Mouse (Mus musculus) embryonic fibroblast, embryonic 13.5 days (primary cell): ENCODE measurements at regions not wholly inside any gene's neighbourhood (a gene's known extent, or its start where the extent isn't known, plus 50 kb on each side); places are given as distances from the start of the nearest gene placed in this dataset.

Experiments
- H3K27ac ChIP-seq: 2 replicates; pipeline ENCODE4 v1.5.1; 2012; ENCODE audit warnings: low read length, control low read depth, inconsistent platforms; ENCODE audit not compliant: insufficient read depth
- H3K4me1 ChIP-seq: 2 replicates; pipeline ENCODE4 v1.6.1; 2011; ENCODE audit warnings: low read length; ENCODE audit not compliant: control insufficient read depth, insufficient read depth
- H3K4me3 ChIP-seq: 2 replicates; pipeline ENCODE4 v1.5.1; 2011; ENCODE audit warnings: mild to moderate bottlenecking, control low read depth, low read length; ENCODE audit not compliant: insufficient read depth
- CTCF ChIP-seq: IDR thresholded peaks from 2 replicates; pipeline ENCODE4 v1.5.1; 2011; ENCODE audit warnings: mild to moderate bottlenecking, control low read depth, low read length, moderate library complexity, borderline replicate concordance; ENCODE audit not compliant: insufficient read depth
- POLR2A ChIP-seq: IDR thresholded peaks from 2 replicates; pipeline ENCODE4 v1.6.1; 2011; ENCODE audit warnings: low read depth, mild to moderate bottlenecking, control low read depth, low read length, moderate library complexity

DNA sequence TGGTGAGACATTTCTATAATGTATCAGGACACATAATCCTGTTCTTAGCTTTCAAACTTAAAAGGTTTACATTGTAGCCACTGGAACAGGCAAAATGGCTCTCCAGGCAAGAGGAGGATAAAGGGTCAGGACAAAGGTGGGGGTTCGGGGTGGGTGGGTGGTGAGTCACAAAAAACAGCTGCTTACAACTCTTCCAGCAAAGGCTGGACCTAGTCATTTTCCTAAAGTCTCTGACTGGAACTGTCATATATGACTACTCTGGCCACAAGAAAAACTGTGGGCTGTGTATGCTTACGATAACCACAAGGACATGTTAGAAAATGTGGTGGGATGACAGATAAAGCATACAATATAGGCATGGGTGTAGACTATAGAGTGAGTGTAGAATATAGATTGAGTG, 163.6 kb upstream of the Dapk1 start:
- TF ChIP-seq CTCF (no peak), POLR2A (no peak)
- Histone ChIP-seq H3K27ac (no peak overlapping the region), H3K4me1 (peaks cover 5% of the 10 kb centered on the region), H3K4me3 (no peak overlapping the region)

DNA sequence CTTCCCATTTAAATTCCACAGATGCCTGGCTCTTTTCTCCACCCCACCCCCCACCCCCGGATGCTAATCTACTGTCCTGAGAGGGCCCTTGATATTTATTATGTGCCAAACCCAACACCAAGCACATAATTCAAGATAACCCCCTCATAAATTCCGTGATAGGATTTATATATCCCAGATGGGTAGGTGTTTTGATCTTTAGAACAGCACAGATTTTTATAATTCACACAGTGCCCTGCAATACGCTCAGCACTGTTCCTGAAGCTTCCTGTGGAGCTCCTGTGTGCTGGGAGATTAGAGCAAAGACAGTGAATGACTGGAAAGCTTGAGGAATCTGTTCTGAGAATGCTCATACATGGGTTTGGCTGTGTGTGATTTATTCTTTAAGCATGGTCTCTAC, 161.2 kb upstream of the Dapk1 start:
- TF ChIP-seq POLR2A, result no peak
- no peak for TF ChIP-seq CTCF
- no peak overlapping the region; the same call in 1 of the 2 replicates for H3K27ac ChIP-seq
- peaks cover 5% of the 10 kb centered on the region; the same call in 1 of the 2 replicates for H3K4me1 ChIP-seq
- H3K4me3 ChIP-seq, result no peak overlapping the region

DNA sequence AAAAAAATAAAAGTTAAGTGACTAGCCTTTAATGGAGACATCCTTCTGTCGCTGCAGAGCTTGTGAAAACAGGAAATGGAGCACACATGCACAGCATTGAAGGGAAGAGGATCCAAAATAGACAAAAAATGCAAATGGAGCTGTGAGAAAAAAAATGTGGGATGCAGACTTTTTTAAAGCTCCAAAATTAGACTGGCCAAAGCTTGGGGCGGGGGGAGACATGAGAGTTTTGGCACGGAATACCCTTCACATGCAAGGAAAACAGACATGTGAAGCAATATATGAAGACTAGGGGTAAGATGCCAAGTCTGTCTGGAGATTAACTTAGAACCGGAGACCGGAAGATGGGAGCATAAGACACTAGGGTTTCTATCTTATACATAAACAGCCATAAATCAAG, 156.6 kb upstream of the Dapk1 start:
- TF ChIP-seq CTCF (no peak), POLR2A (no peak)
- Histone ChIP-seq H3K4me1 (peaks cover 3% of the 10 kb centered on the region; the same call in 1 of the 2 replicates), H3K4me3 (no peak overlapping the region), H3K27ac (0 out of 2 replicates have a peak overlapping the region, but pooled peaks have one; percentile 25)

DNA sequence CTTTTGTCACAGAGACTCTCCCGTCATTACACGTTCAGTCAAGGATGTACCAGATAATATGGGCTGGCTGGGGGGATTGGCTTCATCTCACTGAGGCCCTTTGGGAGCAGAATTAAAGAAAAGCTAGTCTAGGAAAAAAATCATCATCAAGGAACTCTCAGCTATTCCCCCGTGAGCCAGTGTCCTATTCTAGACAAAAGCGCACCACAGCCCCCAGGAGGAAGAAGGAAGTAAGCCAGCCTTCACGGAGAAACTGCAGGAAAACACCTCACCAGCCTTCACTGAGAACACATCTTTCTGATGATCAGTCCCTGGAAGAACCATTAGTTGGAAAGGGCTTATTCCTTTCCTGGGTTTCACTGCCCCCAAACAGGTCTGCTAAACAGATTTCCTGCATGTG, 154.8 kb upstream of the Dapk1 start:
- no peak overlapping the region for H3K4me3 ChIP-seq
- no peak for TF ChIP-seq CTCF
- no peak for TF ChIP-seq POLR2A
- no peak overlapping the region for H3K27ac ChIP-seq
- H3K4me1 ChIP-seq, result no peaks in the 10 kb centered on the region; the same call in 1 of the 2 replicates

DNA sequence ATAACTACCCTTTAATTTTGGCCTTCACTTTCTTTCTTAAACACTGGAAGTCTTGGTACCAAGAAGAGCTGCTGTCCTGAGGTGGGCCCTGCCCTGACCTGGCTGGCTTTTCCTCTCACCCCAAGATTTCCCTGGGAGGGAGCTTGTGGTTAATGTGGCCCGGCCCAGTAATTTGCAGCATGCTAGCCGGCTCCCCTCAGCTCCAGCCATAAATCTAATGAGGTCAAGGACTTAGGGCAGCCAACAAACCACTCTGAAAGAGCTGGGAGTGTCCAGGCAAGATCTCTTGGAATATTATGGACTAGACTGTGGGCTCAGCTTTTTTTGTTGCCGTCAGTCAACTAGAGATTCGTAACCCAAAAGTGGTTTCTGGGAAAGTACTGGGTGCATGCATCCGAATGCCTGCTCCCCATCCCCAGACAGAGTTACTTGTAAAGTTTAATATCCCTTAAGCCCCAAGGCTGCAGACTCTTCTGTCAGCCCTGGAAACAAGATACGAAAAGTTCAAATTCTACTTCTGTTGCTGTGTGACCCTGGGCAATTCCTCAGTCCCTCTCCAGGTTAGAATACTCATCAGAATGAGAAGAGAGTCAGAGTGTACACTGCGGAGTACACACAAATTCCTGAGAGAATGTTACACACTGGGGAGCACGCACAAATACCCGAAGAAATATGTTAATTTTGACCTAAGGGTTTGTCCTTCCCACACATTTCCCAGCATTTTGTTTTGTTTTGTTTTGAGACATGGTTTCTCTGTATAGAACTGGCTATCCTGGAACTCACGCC, 150.8 kb upstream of the Dapk1 start:
- H3K27ac ChIP-seq, result no peak overlapping the region
- no peak overlapping the region for H3K4me3 ChIP-seq
- no peak for TF ChIP-seq POLR2A
- no peak for TF ChIP-seq CTCF
- H3K4me1 ChIP-seq, result peaks cover 14% of the 10 kb centered on the region

DNA sequence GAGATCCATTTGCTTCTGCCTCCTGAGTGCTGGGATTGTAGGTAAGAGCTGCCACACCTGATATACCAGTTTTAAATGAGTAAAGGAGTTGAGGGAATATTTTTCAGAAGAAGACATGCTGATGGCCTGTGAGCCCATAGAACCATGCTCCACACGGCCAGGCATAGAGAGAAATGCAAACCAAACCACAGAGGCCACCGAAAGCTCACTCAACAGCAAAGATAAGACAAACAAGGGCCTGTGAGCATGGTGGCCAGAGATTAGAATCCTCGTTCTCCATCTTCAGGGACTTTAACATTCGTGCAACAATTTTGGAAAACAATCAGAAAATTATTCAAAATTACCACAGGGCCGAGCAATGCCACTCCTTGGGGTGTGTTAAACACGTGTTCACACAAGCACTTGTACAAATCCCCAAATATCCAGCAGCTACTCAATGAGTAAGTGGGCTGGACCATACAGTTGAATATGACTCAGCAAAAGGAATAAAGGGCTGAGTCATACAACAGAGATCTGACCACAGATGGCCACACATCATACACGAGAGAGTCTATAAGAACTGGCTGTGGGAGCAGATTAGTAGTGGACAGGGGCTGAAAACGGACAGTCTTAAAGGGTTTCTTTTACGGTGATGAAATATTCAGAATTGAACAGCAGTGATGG, 147.8 kb upstream of the Dapk1 start:
- Histone ChIP-seq H3K27ac (peak overlapping the region; percentile 90), H3K4me3 (no peak overlapping the region), H3K4me1 (peaks cover 25% of the 10 kb centered on the region)
- TF ChIP-seq CTCF (no peak), POLR2A (no peak)

DNA sequence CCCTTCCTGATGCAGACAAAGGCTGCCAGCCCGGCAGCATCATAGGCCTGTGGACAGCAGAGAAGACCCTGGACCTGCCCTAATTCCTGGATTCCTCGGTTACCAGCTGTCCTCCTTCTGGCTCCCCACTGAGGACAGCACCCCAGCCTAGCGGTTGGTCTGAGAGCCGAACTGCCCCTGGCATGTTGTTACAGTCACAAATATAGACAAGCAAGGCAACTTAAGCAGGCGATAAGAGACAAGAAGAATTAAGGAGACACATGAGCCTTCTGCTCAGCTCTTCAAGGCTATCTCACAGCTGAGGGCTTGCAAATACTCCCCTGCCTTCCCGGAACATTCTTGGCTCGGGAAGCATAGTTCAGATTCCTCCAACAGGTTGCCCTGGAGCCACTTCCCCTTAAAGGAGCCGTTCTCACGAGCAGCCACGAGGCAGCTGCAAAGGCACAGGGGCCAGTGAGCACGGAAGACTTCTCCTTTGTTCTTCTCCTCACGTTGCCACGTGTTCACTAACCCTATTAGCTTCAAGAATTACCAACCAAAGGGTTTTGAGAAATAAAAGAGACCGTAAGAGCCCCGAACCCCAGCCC, 146.6 kb upstream of the Dapk1 start:
- Histone ChIP-seq H3K4me3 (no peak overlapping the region), H3K4me1 (peaks cover 25% of the 10 kb centered on the region), H3K27ac (peak overlapping the region; percentile 90)
- TF ChIP-seq POLR2A (no peak), CTCF (no peak)

DNA sequence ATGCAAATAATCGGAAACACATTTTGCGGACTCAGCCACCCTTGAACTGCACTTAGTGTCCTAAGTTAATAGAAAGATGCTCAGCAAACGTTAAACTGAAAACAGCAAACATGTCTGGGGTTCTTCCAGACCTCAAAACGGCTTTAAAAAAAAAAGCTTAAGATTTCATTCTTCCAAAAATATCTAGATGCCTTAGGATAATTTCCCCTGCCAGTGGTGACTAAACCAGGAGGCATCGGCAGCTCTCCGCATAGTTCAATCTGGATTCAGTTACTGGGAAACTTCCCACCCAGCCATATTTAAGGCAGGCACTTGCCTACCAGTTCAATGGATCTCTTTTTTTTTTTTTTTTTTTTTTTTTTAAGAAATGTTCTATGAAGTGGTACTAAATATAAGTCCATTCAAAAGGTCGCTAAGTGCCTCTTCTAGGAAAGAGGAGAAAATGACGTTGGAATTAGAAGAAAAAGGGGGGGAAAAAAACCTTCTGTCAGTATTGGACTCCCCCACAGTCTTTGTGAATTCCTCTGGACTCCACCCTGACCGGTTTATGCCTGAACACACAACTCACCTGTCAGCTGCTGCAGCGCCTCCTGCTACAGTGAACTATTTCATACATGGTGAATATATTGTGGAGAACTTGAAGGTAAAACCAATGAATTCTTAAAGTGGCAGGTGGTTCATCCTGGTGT, 145.7 kb upstream of the Dapk1 start:
- H3K4me1 ChIP-seq, result peaks cover 25% of the 10 kb centered on the region
- no peak for TF ChIP-seq CTCF
- TF ChIP-seq POLR2A, result no peak
- peak overlapping the region; percentile 91 for H3K27ac ChIP-seq
- H3K4me3 ChIP-seq, result no peak overlapping the region

DNA sequence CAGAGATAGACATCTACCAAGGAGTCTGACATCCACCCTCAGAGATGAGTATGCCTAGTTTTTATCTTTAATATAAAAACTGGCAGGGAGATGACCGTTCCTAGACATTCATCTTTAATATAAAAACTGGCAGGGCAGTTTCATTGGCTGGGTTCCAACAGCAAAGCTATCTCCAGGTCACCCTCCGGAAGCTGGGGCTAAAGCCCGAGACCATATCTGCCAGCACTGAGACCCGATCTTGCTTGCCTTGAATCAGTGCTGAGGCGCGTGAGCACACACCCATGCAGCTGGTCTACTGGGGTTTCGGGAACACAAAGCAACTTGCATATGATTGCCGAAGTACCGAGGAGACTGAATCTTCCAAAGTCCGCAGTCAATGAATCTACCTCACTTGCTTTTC, 144.5 kb upstream of the Dapk1 start:
- H3K4me1 ChIP-seq, result peaks cover 25% of the 10 kb centered on the region
- H3K27ac ChIP-seq, result no peak overlapping the region; the same call in 1 of the 2 replicates
- H3K4me3 ChIP-seq, result no peak overlapping the region
- TF ChIP-seq POLR2A, result no peak
- no peak for TF ChIP-seq CTCF

DNA sequence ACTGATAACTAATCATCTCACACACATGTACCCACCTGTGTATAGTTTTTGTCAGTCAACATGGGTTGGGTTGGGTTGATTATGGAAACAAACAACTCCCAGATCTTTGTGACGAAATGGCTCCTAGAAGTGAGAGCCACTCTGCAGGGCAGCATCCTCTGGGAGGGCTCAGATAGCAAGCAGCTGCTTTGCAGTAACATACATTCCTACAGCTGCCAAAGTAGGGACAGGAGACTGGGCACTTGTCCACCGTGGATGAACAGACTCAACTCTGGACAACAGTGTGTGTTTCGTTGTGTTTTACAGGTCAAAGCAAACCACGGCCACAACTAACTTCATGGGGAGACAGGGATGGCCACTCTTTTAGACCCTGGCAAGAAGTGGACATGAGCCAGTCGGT, 142.7 kb upstream of the Dapk1 start:
- Histone ChIP-seq H3K27ac (no peak overlapping the region), H3K4me1 (peaks cover 20% of the 10 kb centered on the region), H3K4me3 (no peak overlapping the region)
- TF ChIP-seq POLR2A (no peak), CTCF (no peak)
